Mouse (Mus musculus): ENCODE data around the gene Ncor2. TPM values are rescaled to one million over a fixed set of nuclear protein-coding genes. Genes with fewer than 3 reads are reported as not detected.

Gene Ncor2
- polyA plus RNA-seq, 1 experiment, result 49.9 TPM

- Histone ChIP-seq H3K36me3 (ENCODE audit: control insufficient read depth, insufficient read depth, low read length) (no peaks in the 10 kb centered on the region), H3K4me1 (ENCODE audit: control insufficient read depth, insufficient read depth, insufficient read length, low read length) (peaks cover 34% of the 10 kb centered on the region), H3K27me3 (ENCODE audit: control insufficient read depth, insufficient read depth, low read length) (no peaks in the 10 kb centered on the region), H3K27ac (ENCODE audit: insufficient read depth, low read depth, low read length) (no peak overlapping the region), H3K4me3 (ENCODE audit: low read depth, low read length) (no peak overlapping the region)
- TF ChIP-seq CTCF (IDR thresholded peaks at IDR 0.05; ENCODE audit: extremely low read depth, insufficient read length, insufficient replicate concordance, low read depth, low read length) (no peak), POLR2A (IDR thresholded peaks at IDR 0.05; ENCODE audit: low read depth, low read length) (no peak)
- WGBS, result 86% methylated on average over 5 of the region's 5 CpGs
Observed at GRCm38 (mm10) chr5:125154178-125154577, 24.8 kb downstream of the Ncor2 start.

- no peaks in the 10 kb centered on the region for H3K36me3 ChIP-seq (ENCODE audit: control insufficient read depth, insufficient read depth, low read length)
- 81% methylated on average over 11 of the region's 11 CpGs for WGBS
- H3K27ac ChIP-seq (ENCODE audit: insufficient read depth, low read depth, low read length), result no peak overlapping the region
- peaks cover 25% of the 10 kb centered on the region for H3K4me1 ChIP-seq (ENCODE audit: control insufficient read depth, insufficient read depth, insufficient read length, low read length)
- H3K27me3 ChIP-seq (ENCODE audit: control insufficient read depth, insufficient read depth, low read length), result no peaks in the 10 kb centered on the region
- no peak for TF ChIP-seq CTCF (IDR thresholded peaks at IDR 0.05; ENCODE audit: extremely low read depth, insufficient read length, insufficient replicate concordance, low read depth, low read length)
- H3K4me3 ChIP-seq (ENCODE audit: low read depth, low read length), result no peak overlapping the region
Observed at GRCm38 (mm10) chr5:125153201-125153816, 25.7 kb downstream of the Ncor2 start.

GRCm38 (mm10) chr5:125151872-125152534 is 27.0 kb downstream of the Ncor2 start:
- Histone ChIP-seq H3K27ac (ENCODE audit: insufficient read depth, low read depth, low read length) (no peak overlapping the region), H3K4me1 (ENCODE audit: control insufficient read depth, insufficient read depth, insufficient read length, low read length) (peaks cover 12% of the 10 kb centered on the region)
- TF ChIP-seq POLR2A (IDR thresholded peaks at IDR 0.05; ENCODE audit: low read depth, low read length), result no peak
- no peak for TF ChIP-seq CTCF (IDR thresholded peaks at IDR 0.05; ENCODE audit: extremely low read depth, insufficient read length, insufficient replicate concordance, low read depth, low read length)

DNA sequence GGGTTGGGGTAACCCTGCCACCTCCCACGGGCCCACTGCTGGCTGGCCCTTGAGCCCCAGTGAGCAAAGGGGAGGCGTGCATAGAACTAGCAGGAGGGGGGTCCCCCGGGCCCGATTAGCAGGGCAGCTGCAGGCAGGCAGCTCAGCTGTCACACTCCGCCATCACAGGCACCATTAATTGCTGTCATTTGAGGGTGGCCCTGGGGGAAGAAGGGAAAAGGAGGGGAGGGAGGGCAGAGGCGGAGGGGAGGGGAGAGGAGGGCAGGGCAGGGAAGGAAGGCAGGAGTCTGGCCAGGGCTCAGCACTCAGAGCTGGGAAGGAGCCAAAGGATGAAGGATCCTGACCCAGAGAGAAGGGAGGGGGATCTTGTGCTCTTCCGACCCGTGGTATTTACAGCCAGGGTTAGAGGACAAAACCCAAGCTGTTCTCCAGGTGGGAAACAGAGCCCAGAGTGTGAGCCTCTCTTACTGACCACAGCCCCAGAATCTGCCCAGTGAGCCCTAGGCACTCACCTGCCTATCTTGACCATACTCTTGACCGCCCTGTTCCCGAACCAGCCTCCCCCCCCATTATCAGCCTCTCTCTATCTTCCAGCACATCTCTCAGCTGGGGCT is 28.0 kb downstream of the Ncor2 start:
- no peak overlapping the region for H3K4me3 ChIP-seq (ENCODE audit: low read depth, low read length)
- 41% methylated on average over 10 of the region's 10 CpGs for WGBS
- no peaks in the 10 kb centered on the region for H3K36me3 ChIP-seq (ENCODE audit: control insufficient read depth, insufficient read depth, low read length)
- H3K27ac ChIP-seq (ENCODE audit: insufficient read depth, low read depth, low read length), result no peak overlapping the region
- peaks cover 6% of the 10 kb centered on the region; the same call in 1 of the 2 replicates for H3K4me1 ChIP-seq (ENCODE audit: control insufficient read depth, insufficient read depth, insufficient read length, low read length)
- no peaks in the 10 kb centered on the region for H3K27me3 ChIP-seq (ENCODE audit: control insufficient read depth, insufficient read depth, low read length)
- TF ChIP-seq CTCF (IDR thresholded peaks at IDR 0.05; ENCODE audit: extremely low read depth, insufficient read length, insufficient replicate concordance, low read depth, low read length), result no peak
- TF ChIP-seq POLR2A (IDR thresholded peaks at IDR 0.05; ENCODE audit: low read depth, low read length), result no peak

More at GRCm38 (mm10) chr5:125151872-125152534, 27.0 kb downstream of the Ncor2 start:
- Histone ChIP-seq H3K27me3 (ENCODE audit: control insufficient read depth, insufficient read depth, low read length) (no peaks in the 10 kb centered on the region), H3K4me3 (ENCODE audit: low read depth, low read length) (no peak overlapping the region), H3K36me3 (ENCODE audit: control insufficient read depth, insufficient read depth, low read length) (no peaks in the 10 kb centered on the region)
- 63% methylated on average over 17 of the region's 17 CpGs for WGBS

GRCm38 (mm10) chr5:125149142-125149541 is 29.9 kb downstream of the Ncor2 start:
- peaks cover 3% of the 10 kb centered on the region; the same call in 1 of the 2 replicates for H3K4me1 ChIP-seq (ENCODE audit: control insufficient read depth, insufficient read depth, insufficient read length, low read length)
- no peaks in the 10 kb centered on the region for H3K36me3 ChIP-seq (ENCODE audit: control insufficient read depth, insufficient read depth, low read length)
- H3K27me3 ChIP-seq (ENCODE audit: control insufficient read depth, insufficient read depth, low read length), result no peaks in the 10 kb centered on the region
- no peak overlapping the region for H3K27ac ChIP-seq (ENCODE audit: insufficient read depth, low read depth, low read length)
- no peak overlapping the region for H3K4me3 ChIP-seq (ENCODE audit: low read depth, low read length)
- 75% methylated on average over 17 of the region's 17 CpGs for WGBS
- no peak for TF ChIP-seq CTCF (IDR thresholded peaks at IDR 0.05; ENCODE audit: extremely low read depth, insufficient read length, insufficient replicate concordance, low read depth, low read length)
- no peak for TF ChIP-seq POLR2A (IDR thresholded peaks at IDR 0.05; ENCODE audit: low read depth, low read length)

- H3K36me3 ChIP-seq (ENCODE audit: control insufficient read depth, insufficient read depth, low read length), result no peaks in the 10 kb centered on the region
- H3K27ac ChIP-seq (ENCODE audit: insufficient read depth, low read depth, low read length), result no peak overlapping the region
- WGBS, result 23% methylated on average over 5 of the region's 5 CpGs
- H3K4me3 ChIP-seq (ENCODE audit: low read depth, low read length), result no peak overlapping the region
- TF ChIP-seq POLR2A (IDR thresholded peaks at IDR 0.05; ENCODE audit: low read depth, low read length) (no peak), CTCF (IDR thresholded peaks at IDR 0.05; ENCODE audit: extremely low read depth, insufficient read length, insufficient replicate concordance, low read depth, low read length) (no peak)
- no peaks in the 10 kb centered on the region for H3K27me3 ChIP-seq (ENCODE audit: control insufficient read depth, insufficient read depth, low read length)
- H3K4me1 ChIP-seq (ENCODE audit: control insufficient read depth, insufficient read depth, insufficient read length, low read length), result peaks cover 3% of the 10 kb centered on the region; the same call in 1 of the 2 replicates
Observed at GRCm38 (mm10) chr5:125148686-125149085, 30.3 kb downstream of the Ncor2 start.

GRCm38 (mm10) chr5:125148173-125148572 is 30.8 kb downstream of the Ncor2 start:
- 72% methylated on average over 10 of the region's 10 CpGs for WGBS
- no peak overlapping the region for H3K4me3 ChIP-seq (ENCODE audit: low read depth, low read length)
- no peaks in the 10 kb centered on the region for H3K27me3 ChIP-seq (ENCODE audit: control insufficient read depth, insufficient read depth, low read length)
- H3K36me3 ChIP-seq (ENCODE audit: control insufficient read depth, insufficient read depth, low read length), result no peaks in the 10 kb centered on the region
- TF ChIP-seq POLR2A (IDR thresholded peaks at IDR 0.05; ENCODE audit: low read depth, low read length), result no peak
- no peak for TF ChIP-seq CTCF (IDR thresholded peaks at IDR 0.05; ENCODE audit: extremely low read depth, insufficient read length, insufficient replicate concordance, low read depth, low read length)
- peaks cover 3% of the 10 kb centered on the region; the same call in 1 of the 2 replicates for H3K4me1 ChIP-seq (ENCODE audit: control insufficient read depth, insufficient read depth, insufficient read length, low read length)
- no peak overlapping the region for H3K27ac ChIP-seq (ENCODE audit: insufficient read depth, low read depth, low read length)
